Mouse (Mus musculus): ENCODE measurements around the gene Chd4.

Gene Chd4

DNA sequence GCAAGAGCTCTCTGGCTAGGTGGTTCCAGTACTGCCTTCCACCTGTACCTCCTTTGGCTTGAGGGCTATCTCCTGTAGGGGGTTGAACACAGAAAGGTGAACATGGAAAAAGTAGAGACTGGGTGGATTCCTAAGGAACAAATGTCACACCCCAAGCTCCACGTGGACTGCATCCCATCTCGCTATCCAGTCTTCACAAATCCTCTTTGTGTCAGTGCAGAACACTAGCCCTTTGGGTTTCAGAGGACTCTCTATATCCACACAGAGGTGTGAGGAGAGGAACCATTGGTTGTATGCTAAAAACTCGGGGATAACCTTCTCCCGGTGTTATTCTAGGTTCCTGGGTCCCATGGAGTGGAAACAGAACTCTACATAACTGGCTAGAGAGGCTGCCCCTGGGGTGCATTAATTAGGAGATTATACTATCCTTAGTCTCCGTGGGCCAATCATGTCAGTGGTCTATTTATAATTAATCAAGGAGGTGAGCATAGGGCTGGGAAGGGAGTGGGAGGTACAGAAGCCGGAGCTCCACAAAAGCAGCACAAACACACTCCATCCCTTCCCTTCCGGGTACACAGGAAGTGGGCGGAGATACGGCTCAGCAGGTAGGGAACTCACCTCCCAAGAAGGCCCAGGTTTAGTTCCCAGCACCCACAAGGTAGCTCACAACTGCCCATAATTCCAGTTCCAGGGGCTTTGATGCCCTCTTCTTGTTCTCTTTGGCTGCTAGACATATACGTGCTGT lies 5.3 kb upstream of the Chd4 start:
- in situ Hi-C loops (cut with MboI; ENCODE audit: low sequenced_read_pairs) = no loop called here

DNA sequence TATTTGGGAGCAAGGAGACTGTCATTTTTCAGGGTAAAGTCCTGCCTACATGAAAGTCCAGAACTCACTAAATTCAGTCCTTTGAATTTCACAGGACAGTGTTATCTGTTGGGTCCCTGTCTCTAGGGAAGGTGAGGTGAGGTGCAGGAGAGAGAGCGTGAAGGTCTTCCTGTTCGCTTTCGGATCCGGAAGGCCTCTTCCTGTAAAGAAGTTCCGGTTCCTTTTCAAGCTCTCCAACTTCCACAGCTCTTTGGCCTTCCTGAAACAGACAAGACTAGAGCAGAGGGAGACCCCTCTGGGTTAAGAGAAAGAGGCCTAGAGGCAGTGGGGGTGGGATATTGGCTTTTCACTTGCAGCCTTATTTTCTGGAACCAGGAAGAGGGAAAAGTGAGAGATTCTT lies 3.4 kb upstream of the Chd4 start:
- in situ Hi-C loops (cut with MboI; ENCODE audit: low sequenced_read_pairs) = no loop called here

GRCm38 (mm10) chr6:125094843-125095242 lies 938 bp upstream of the Chd4 start:
- in situ Hi-C loops (cut with MboI; ENCODE audit: low sequenced_read_pairs) = no loop called here

DNA sequence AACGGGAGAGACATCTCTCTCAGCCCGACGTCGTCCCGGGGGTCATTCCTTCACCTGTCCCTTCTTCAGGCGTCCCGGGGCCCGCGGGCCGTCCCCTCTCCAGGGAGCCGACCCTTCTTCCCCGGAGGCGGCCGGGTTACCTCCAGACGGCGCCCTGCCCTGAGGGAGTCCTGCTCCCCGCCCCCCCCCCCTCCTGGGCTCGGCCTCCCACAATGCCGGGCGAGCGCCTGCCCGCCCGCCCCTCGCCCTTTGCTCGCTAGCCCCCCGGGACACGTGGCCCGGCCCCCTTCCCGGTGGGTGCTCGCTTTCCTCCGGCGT lies 457 bp downstream of the Chd4 start:
- in situ Hi-C loops (cut with MboI; ENCODE audit: low sequenced_read_pairs) = no loop called here

DNA sequence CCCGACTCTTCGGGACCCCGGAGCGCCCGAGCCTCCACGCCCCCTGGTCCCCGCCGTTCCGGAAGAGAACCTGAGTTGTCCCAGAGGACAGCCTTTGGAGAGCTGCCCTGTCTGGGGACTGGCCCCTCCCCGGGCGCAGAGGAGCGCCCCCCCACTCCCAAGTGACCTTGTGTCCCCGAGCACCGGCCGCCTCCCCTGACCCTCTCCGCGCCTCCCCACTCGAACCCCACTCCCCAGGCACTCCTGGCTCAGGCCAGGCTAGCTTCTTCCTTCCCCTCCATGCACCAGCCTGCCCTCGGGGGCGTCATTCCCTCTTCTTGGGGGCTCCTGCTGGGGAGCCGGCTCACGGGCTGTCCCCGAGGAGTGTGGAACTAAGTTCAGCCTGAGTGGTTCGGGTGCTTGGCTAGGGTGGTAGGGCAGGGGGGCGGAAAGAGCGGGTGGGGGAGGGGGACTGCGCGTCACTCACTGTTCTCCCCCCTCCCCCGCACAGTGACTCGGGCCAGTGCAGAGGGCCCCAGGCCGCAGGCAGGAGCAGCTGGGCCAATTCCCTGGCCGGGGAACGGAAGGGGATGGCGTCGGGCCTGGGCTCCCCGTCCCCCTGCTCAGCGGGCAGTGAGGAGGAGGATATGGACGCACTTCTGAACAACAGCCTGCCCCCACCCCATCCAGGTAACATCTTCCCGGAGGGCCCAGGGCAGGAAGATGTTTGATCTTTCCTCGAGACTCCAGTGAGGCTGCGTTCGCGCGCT lies 990 bp downstream of the Chd4 start:
- in situ Hi-C loops (cut with MboI; ENCODE audit: low sequenced_read_pairs) = no loop called here

DNA sequence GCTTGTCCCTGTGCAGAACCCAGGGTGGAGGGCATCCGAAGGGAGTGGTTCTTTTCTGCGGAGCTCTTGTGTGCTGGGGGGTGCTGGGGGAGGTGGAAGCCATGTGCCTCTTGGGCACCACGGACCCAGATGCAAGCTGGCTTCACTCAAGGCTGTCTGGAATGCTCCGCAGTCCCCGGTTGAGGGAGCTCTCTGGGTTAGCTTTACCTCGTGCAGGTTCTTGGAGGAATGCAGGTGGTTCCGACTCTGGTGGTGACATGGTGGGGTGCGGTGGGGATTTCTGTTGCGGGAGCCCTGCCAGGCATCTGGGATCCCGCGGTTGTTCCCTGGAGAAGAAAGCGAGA lies 1.5 kb downstream of the Chd4 start:
- in situ Hi-C loops (cut with MboI; ENCODE audit: low sequenced_read_pairs) = no loop called here

GRCm38 (mm10) chr6:125097951-125098350 lies 2.2 kb downstream of the Chd4 start:
- in situ Hi-C loops (cut with MboI; ENCODE audit: low sequenced_read_pairs) = no loop called here

DNA sequence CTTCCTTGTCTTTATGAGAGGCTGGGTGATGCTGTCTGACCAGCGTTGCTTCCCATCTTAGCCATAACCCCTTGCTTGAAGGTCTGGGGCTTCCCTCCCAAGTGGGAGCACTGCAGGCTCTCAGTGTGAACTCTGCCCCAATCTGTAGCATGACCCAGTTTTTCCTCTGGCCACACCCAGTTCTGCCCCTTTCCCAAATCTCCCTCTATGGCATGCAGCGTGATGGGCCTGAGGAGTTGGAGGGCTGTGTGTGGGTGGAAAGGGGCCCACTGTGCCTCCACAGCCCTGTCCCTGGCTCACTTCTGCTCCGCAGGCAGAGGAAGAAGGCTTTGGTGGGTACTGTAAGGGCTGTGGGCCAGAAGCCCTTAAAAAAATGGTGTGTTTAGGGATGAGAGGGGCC lies 2.7 kb downstream of the Chd4 start:
- in situ Hi-C loops (cut with MboI; ENCODE audit: low sequenced_read_pairs) = no loop called here

- in situ Hi-C loops (cut with MboI; ENCODE audit: low sequenced_read_pairs) = no loop called here
These were observed 3.7 kb downstream of the Chd4 start for GRCm38 (mm10) chr6:125099421-125099971.

- in situ Hi-C loops (cut with MboI; ENCODE audit: low sequenced_read_pairs) = no loop called here
These were observed 5.7 kb downstream of the Chd4 start for GRCm38 (mm10) chr6:125101444-125101843.

- in situ Hi-C loops (cut with MboI; ENCODE audit: low sequenced_read_pairs) = no loop called here
These were observed 8.4 kb downstream of the Chd4 start for GRCm38 (mm10) chr6:125104223-125104622.

GRCm38 (mm10) chr6:125107705-125108104 lies 11.9 kb downstream of the Chd4 start:
- in situ Hi-C loops (cut with MboI; ENCODE audit: low sequenced_read_pairs) = no loop called here

DNA sequence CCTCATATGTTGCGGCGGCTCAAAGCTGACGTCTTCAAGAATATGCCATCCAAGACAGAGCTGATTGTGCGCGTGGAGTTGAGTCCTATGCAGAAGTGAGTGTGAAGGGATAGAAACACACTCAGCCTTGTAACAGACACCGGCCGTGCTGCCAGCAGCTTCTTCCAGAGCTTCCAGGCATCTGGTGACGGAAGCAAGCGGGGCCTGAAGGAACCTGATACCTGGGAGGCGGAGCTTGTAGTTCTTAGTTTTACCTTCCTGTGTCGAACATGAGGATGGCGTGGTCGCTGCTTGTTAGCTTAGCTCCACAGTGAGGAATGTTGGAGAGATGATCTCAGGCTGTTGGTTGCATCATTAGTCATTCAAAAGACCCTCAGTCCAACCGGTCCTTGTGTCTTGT lies 13.6 kb downstream of the Chd4 start:
- in situ Hi-C loops (cut with MboI; ENCODE audit: low sequenced_read_pairs) = no loop called here

DNA sequence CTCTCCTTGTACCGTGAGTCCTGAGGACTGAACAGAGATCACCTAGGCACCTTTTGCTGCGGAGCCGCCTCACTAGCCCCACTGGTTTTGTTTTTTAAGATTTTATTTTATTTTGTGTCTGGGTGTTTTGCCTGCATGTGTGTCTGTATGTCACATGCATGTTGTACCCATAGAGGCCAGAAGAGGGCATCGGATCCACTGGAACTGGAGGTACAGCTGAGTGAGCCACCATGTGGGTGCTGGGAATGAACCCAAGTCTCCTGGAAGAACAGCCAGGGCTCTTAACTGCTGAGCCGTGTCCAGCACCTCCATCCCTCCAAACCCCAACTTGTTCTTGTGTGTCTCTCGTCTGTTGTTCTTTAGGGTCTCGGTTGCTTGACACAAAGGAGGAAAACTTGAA lies 15.1 kb downstream of the Chd4 start:
- in situ Hi-C loops (cut with MboI; ENCODE audit: low sequenced_read_pairs) = no loop called here

- in situ Hi-C loops (cut with MboI; ENCODE audit: low sequenced_read_pairs) = no loop called here
These were observed 16.8 kb downstream of the Chd4 start for GRCm38 (mm10) chr6:125112553-125112952.

- in situ Hi-C loops (cut with MboI; ENCODE audit: low sequenced_read_pairs) = no loop called here
These were observed 23.6 kb downstream of the Chd4 start for GRCm38 (mm10) chr6:125119387-125119786.

GRCm38 (mm10) chr6:125128724-125129123 lies 32.9 kb downstream of the Chd4 start:
- in situ Hi-C loops (cut with MboI; ENCODE audit: low sequenced_read_pairs) = no loop called here

- in situ Hi-C loops (cut with MboI; ENCODE audit: low sequenced_read_pairs) = no loop called here
These were observed 34.1 kb downstream of the Chd4 start for GRCm38 (mm10) chr6:125129710-125130402.

GRCm38 (mm10) chr6:125131302-125132156 lies 35.7 kb downstream of the Chd4 start, which contains the start of gene Nop2:
TSS of gene Nop2 (plus strand) at chr6:125131909.
- in situ Hi-C loops (cut with MboI; ENCODE audit: low sequenced_read_pairs) = no loop called here

- in situ Hi-C loops (cut with MboI; ENCODE audit: low sequenced_read_pairs) = no loop called here
These were observed 36.7 kb downstream of the Chd4 start for GRCm38 (mm10) chr6:125132470-125132869.

All from CH12F3 (cell line).